Comparison of ENCODE assay signal across 8 mouse cellular contexts in genomic region chr6:145179665-145180064, GRCm38 (mm10). TPM values are rescaled to one million over a fixed set of nuclear protein-coding genes. Genes with fewer than 3 reads are reported as not detected.
A peak's percentile ranks its signal among the peaks of the same experiment; 100 is the strongest.
DNase-seq lines count a peak whose midpoint lies in the region; ATAC-seq and TF ChIP-seq lines count a peak whose summit lies in the region.

No protein-coding gene starts in this region.

- no peaks in the 10 kb centered on the region for H3K9me3 ChIP-seq in heart, embryonic 11.5 days (replicated peaks; ENCODE audit: control insufficient read depth, low read length)

- no peak overlapping the region for H3K4me2 ChIP-seq in heart, embryonic 11.5 days

- WGBS in heart, embryonic 11.5 days (ENCODE audit: insufficient replicate concordance) = 37% methylated on average over 6 of the region's 6 CpGs
- 47% methylated on average over 6 of the region's 6 CpGs for WGBS in kidney, adult 2 months
- WGBS in thymus, adult 2 months = 49% methylated on average over 6 of the region's 6 CpGs

- CTCF ChIA-PET in Patski (lab: Charles Lee) = no interaction called here

- H3K9ac ChIP-seq in heart, embryonic 11.5 days (ENCODE audit: low read depth, low read length) = no peak overlapping the region

- POLR2A ChIA-PET in Patski (lab: Charles Lee) = no interaction called here

- peaks cover 15% of the 10 kb centered on the region for H3K4me1 ChIP-seq in heart, embryonic 11.5 days (ENCODE audit: control insufficient read depth, insufficient read depth, low read length)
- no peaks in the 10 kb centered on the region for H3K4me1 ChIP-seq in kidney, adult 2 months (ENCODE audit: control insufficient read depth, insufficient read depth, low read length)
- H3K4me1 ChIP-seq in thymus, adult 2 months (replicated peaks; ENCODE audit: control insufficient read depth, insufficient read depth, low read length) = peaks cover 2% of the 10 kb centered on the region; the same call in 1 of the 2 replicates

- H3K4me3 ChIP-seq in heart, embryonic 11.5 days (ENCODE audit: low read depth, low read length) = no peak overlapping the region
- no peak overlapping the region for H3K4me3 ChIP-seq in kidney, adult 2 months (ENCODE audit: insufficient read depth, low read depth, low read length)
- no peak overlapping the region for H3K4me3 ChIP-seq in thymus, adult 2 months (ENCODE audit: control insufficient read depth, insufficient read depth, low read length)

- H3K27me3 ChIP-seq in heart, embryonic 11.5 days (ENCODE audit: control insufficient read depth, insufficient read depth, low read length) = peaks cover 8% of the 10 kb centered on the region
- no peaks in the 10 kb centered on the region for H3K27me3 ChIP-seq in Patski
- no peaks in the 10 kb centered on the region for H3K27me3 ChIP-seq in kidney, adult 2 months (replicated peaks; ENCODE audit: control insufficient read depth, insufficient read depth, low read length)
- no peaks in the 10 kb centered on the region for H3K27me3 ChIP-seq in thymus, adult 2 months (ENCODE audit: control insufficient read depth, insufficient read depth, low read length)

- no peak for TF ChIP-seq CTCF in Patski (IDR thresholded peaks at IDR 0.05)
- TF ChIP-seq CTCF in kidney, adult 2 months (conservative IDR thresholded peaks at IDR 0.05; ENCODE audit: insufficient read depth, insufficient read length, low read depth, low read length) = peak; percentile 68
- 0 out of 2 replicates have a peak, but pooled peaks have one; percentile 66 for TF ChIP-seq CTCF in thymus, adult 2 months (IDR thresholded peaks at IDR 0.05; ENCODE audit: borderline replicate concordance, control insufficient read depth, extremely low read depth, insufficient read depth, low read length, poor library complexity)

- TF ChIP-seq POLR2A in kidney, adult 2 months (IDR thresholded peaks at IDR 0.05; ENCODE audit: low read depth, low read length) = no peak
- no peak for TF ChIP-seq POLR2A in thymus, adult 2 months (IDR thresholded peaks at IDR 0.05; ENCODE audit: control insufficient read depth, extremely low read depth, insufficient read depth, low read length, poor library complexity)

- no peak overlapping the region for H3K27ac ChIP-seq in heart, embryonic 11.5 days (ENCODE audit: low read depth, low read length)
- no peak overlapping the region for H3K27ac ChIP-seq in kidney, adult 2 months (ENCODE audit: insufficient read depth, low read depth, low read length)
- H3K27ac ChIP-seq in thymus, adult 2 months (ENCODE audit: control insufficient read depth, insufficient read depth, low read length) = no peak overlapping the region

- in situ Hi-C loops in Patski (cut with MboI; ENCODE audit: low pct_unique_long_range_greater_than_20kb) = loop anchor here (5.0 kb wide), 1 partner anchor 102 kb away; the partner anchor contains the start of gene Bcat1

- no peaks in the 10 kb centered on the region for H3K36me3 ChIP-seq in heart, embryonic 11.5 days (ENCODE audit: control insufficient read depth, insufficient read depth, low read length)
- H3K36me3 ChIP-seq in kidney, adult 2 months (ENCODE audit: control insufficient read depth, insufficient read depth, low read length) = no peaks in the 10 kb centered on the region
- peaks cover 9% of the 10 kb centered on the region for H3K36me3 ChIP-seq in thymus, adult 2 months (ENCODE audit: control insufficient read depth, insufficient read depth, low read length)

- no peak for ATAC-seq in heart, embryonic 11.5 days (replicated peaks; ENCODE audit: insufficient number of reproducible peaks, low FRiP score, low TSS enrichment)
- ATAC-seq in Patski = peak; percentile 65

- DNase-seq in heart, adult 8-10 months (ENCODE audit: low spot score) = peak; percentile 40
- peak; percentile 77 for DNase-seq in 3T3-L1 (ENCODE audit: low read depth, low spot score)
- no peak for DNase-seq in Patski (ENCODE audit: low read depth, low spot score)
- peak; percentile 83 for DNase-seq in embryo, embryonic 10 days (ENCODE audit: low spot score)
- DNase-seq in kidney, adult 2 months = peak; percentile 40
- DNase-seq in lung, postnatal 36 days = peak; percentile 78
- peak; percentile 84 for DNase-seq in thymus, adult 2 months

RNA-seq across cellular contexts. Expression of gene Casc1, which starts 31.1 kb away (rescaled TPM):
- total RNA-seq in heart, adult 8-10 months (2022) = 1 to 10 TPM; 1.0 to 1.8 (median 1.6) TPM
- polyA plus RNA-seq in heart, embryonic 11.5 days (2014; fragmentation: Nextera tagmentation; extraction: Ambion mirVana) = 0.34 and 0.42 TPM in 2 replicates
- 3.0 TPM for polyA plus RNA-seq in Patski (2021)
- polyA plus RNA-seq in kidney, adult 2 months (2012; rRNA removed) = 0.50 and 0.57 TPM in 2 replicates
- 1.2 and 1.6 TPM in 2 replicates for polyA plus RNA-seq in thymus, adult 2 months (2012; rRNA removed)

RNA-seq across cellular contexts. Expression of gene Etfrf1, which starts 31.3 kb away (rescaled TPM):
- 100 to 1,000 TPM; 102 to 139 (median 118) TPM for total RNA-seq in heart, adult 8-10 months (2022)
- polyA plus RNA-seq in heart, embryonic 11.5 days (2014; fragmentation: Nextera tagmentation; extraction: Ambion mirVana) = 57.2 and 62.5 TPM in 2 replicates
- polyA plus RNA-seq in Patski (2021) = 71.3 TPM
- polyA plus RNA-seq in kidney, adult 2 months (2012; rRNA removed) = 19.4 and 32.6 TPM in 2 replicates
- polyA plus RNA-seq in thymus, adult 2 months (2012; rRNA removed) = 5.1 and 5.3 TPM in 2 replicates
